Mouse (Mus musculus) monocyte, adult 5-6 weeks (primary cell): ENCODE measurements around the gene Ltbp1. TPM values are rescaled to one million over a fixed set of nuclear protein-coding genes. Genes with fewer than 3 reads are reported as not detected.

Experiments used
- ATAC-seq: fragments of 153-309, 156-312 bp; replicated peaks from 2 replicates; pipeline ENCODE4 v1.8.0; 2017; ENCODE audit warnings: mild to moderate bottlenecking; ENCODE audit not compliant: low TSS enrichment, insufficient number of reproducible peaks, severe bottlenecking, poor library complexity, low FRiP score
- total RNA-seq: library from RNA; stranded (forward); fragments of 200-1000, 200-491, 200-594 nt; gene quantifications from 3 replicates; pipeline ENCODE4 v1.2.3, GENCODE M21; 2017

The Ltbp1 gene
- total RNA-seq, 1 experiment from 2014 or later: 1.0 TPM

DNA sequence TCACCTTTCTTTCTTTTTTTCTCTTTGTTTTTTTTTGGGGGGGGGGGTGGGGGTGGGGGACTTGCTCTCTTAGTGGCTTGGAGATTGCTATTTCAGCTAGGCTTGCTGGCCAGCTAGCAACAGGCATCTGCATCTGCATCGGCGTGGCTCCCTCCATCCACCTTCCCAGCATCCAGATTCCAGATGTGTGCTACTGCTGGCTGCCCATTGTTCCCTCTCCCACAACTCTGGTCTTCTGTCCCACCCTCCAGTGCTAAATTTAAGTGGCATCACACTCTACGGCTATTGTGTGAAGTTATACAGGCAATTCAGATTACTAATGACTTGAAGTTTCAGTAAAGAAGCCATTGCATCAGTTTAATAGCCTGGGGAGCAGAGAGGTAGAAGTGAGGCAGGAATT, 10.1 kb upstream of the Ltbp1 start:
- no peak for ATAC-seq

- ATAC-seq: no peak
Measured at GRCm38 (mm10) chr17:75000066-75000465, 5.3 kb upstream of the Ltbp1 start.

- ATAC-seq: no peak
Measured at GRCm38 (mm10) chr17:75004820-75005219, 548 bp upstream of the Ltbp1 start.

GRCm38 (mm10) chr17:75005685-75006680, 615 bp downstream of the Ltbp1 start:
- no peak for ATAC-seq

GRCm38 (mm10) chr17:75010955-75011354, 5.6 kb downstream of the Ltbp1 start:
- ATAC-seq: no peak

GRCm38 (mm10) chr17:75013211-75013610, 7.8 kb downstream of the Ltbp1 start:
- ATAC-seq: no peak

DNA sequence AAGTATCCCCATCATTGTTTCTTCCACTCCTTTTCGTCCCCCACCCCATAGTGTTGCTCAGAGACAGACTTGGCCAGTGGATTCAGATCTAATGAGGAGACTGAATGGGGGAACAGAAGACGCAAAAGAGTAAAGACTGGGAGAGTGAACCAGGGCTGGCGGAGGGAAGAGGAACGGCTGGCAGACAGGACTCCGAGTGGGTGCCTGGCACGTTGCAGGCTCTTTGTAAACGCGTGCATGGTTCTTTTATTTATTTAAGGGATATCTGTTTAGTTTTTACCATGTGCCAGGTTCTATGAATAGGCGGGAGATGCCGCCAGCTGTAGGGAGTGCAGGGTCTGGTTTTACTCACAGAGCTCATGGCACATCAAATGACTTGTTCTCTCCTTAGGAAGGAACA, 8.5 kb downstream of the Ltbp1 start:
- no peak for ATAC-seq

DNA sequence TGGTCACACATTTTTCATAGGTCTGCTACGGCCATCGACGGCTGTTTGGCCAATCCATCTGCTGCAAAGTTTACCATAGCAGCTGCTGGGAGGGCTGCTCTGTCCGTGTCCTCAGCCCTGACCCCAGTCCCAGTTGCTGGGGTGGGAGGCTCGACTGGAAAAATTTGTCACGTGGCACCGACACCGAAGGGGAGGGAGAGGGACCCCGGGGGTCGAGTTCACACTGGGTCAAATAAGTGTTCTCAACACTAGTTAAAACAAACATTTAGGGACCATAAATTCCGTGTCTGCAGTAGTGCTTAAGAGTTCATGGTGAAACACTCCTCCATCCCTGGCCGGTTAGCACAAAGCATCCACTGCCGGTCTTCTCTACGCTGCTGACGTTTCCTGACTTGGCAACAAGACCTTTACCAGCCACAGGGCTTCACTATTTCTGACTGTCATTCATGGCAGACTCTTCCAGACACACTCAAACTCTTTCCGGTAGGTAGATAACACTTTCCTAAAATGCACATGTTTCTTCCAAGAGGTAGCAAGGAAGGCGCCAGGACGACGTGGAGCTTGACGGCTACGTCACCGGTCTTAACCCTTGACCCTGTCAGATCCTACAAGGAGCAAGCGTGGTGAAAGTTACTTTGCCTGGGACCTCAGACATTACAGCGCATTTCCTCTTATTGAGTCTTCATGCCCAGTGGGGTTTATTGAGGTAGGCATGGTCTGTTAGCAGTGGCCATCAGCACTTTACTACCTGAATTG, 9.4 kb downstream of the Ltbp1 start:
- no peak for ATAC-seq

- ATAC-seq: no peak
Measured at GRCm38 (mm10) chr17:75015546-75015945, 10.2 kb downstream of the Ltbp1 start.

- ATAC-seq: no peak
Measured at GRCm38 (mm10) chr17:75017423-75017822, 12.1 kb downstream of the Ltbp1 start.

DNA sequence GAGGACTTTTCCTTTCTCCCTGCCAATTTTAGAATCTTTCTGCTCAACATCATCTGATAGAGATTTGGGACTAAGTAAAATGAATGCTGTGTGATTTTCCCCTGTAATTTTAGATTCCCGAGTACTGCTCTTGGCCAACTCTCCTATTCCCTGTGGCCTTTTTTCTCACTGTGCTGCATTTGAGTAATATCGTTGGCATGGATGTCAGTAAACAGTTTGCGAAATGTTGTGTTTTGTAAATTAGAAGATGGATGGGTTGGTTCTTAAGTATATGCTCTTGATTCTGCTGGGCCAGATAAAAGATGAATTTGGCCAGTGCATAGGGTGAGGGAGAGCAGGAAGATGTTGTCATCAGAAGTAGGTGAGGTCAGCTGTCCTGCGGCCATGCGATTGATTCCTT, 12.8 kb downstream of the Ltbp1 start:
- no peak for ATAC-seq

- no peak for ATAC-seq
Measured at GRCm38 (mm10) chr17:75020026-75020425, 14.7 kb downstream of the Ltbp1 start.

DNA sequence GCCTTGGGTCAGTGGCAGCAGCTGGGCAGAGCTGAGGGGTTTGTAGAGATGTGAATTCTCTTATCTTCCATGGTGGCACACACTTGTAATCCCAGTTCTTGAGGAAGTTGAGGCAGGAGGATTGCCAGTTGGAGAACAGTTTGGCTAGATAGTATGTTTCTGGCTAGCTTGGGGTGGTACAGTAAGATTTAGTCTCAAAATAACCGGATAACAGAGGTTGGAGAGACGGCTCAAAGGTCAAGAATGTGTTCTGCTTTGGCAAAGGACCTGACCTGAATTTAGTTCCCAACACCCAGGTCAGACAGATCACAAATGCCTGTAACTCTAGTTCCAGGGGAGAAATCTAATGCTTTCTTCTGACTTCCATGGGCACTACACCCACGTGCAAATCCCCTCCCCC, 15.3 kb downstream of the Ltbp1 start:
- ATAC-seq: no peak

DNA sequence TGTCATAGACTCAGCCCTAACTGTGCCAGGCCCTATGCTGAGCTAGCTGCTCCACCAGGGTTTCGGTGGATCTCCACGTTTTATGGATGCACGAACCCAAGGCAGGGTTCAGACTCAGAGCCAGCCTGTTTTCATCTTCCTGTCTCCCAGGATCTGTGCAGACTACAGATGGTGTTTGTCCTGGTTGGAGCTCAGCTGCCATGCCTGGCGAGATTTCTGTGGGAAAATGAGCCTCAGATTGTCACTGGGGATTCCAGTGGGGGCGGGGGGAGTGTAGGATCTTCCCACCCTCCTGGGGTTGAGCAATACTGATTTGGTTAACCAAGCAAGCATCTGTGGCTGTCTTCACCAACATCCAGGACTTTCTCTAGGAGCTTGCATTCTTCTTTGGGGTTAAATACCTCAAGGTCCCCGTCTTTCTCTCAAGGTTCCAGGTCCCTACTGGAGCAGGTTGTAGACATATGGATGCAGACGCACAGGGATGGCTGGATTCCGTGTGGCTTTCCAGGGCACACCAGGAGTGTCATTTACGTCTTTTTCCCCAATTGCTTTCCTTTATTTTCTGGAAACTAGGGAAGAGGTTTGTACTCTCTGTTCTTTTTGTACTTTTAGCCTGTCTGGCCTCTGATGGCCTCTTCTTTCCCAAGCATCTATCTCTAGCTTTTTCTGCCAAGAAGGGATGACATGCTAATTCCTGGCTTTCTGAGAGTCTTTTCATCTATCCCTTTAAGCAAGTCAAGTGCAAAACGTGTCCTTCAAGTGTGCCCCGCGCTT, 22.2 kb downstream of the Ltbp1 start:
- no peak for ATAC-seq

DNA sequence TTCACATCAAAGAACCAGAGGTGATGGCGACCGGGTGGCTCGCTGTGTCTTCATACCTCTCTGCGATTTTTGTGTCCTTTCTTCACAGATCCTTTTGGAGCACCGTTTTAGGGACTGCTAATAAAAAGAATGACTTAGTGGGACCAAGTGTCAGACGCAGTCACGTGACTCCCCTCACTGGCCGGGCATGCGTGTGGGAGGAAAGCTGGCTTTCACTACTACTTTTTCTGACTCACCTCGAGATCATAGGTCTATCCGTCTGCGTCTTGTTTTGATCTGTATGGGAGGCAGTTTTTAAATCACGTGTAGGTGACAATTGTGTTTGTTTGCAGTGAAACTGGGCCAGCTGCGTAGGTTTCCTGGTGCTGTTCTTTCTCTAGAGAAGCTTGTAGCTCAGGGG, 28.0 kb downstream of the Ltbp1 start:
- ATAC-seq: no peak

- ATAC-seq: no peak
Measured at GRCm38 (mm10) chr17:75033872-75034615, 28.7 kb downstream of the Ltbp1 start.

DNA sequence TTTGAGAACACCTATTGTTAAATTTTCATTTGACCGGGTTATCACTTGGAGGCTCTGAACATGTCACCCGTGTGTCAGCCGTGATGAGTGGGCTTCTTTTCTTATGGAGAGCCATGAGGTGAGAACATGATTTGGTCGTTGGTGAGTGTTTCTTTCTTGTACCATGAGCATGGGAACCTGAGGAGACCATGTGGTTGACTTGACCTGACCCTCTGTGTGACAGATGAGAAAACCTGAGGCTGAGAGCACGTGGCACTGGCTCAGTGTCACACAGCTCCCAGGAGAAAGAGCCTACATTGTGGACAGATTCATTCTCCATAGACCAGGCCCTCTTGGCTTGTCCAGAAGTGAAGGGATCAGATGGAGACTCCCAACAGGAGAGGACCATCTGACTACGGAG, 31.5 kb downstream of the Ltbp1 start:
- no peak for ATAC-seq

DNA sequence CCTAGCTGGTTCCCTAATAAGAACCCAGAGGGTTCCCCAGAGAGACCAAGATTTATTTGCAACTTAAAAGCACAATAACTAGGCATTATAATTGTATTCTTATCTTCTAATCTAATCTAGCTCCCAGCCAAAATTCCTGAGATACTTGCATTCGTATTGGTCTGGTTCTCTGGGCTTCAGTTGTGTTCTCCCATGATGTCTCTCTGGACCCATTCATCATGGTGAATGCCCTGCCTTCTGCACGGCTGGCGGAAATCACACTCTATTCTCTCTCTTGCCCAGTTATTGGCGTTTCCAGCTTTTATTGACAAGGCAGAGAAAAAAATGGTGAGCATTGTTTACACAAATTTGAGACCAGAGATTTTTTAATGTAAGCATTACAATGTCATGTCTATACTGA, 33.6 kb downstream of the Ltbp1 start:
- ATAC-seq: no peak
